Mouse (Mus musculus): ENCODE results near the gene Nup93. TPM values are rescaled to one million over a fixed set of nuclear protein-coding genes. Genes with fewer than 3 reads are reported as not detected.
A peak's percentile ranks its signal among the peaks of the same experiment; 100 is the strongest.

Nup93 gene
- total RNA-seq, 2 experiments from 2014 or later = 8.7 to 9.7 TPM

GRCm38 (mm10) chr8:94300809-94301208, 86.4 kb downstream of the Nup93 start:
- DNase-seq = no peak
- intact Hi-C loops (cut with DNase I) = no loop called here

GRCm38 (mm10) chr8:94304412-94304811, 90.0 kb downstream of the Nup93 start:
- intact Hi-C loops (cut with DNase I) = no loop called here
- no peak for DNase-seq

GRCm38 (mm10) chr8:94306989-94307513, 92.7 kb downstream of the Nup93 start:
- no peak for DNase-seq
- intact Hi-C loops (cut with DNase I) = no loop called here

GRCm38 (mm10) chr8:94307652-94308051, 93.3 kb downstream of the Nup93 start:
- no peak for DNase-seq
- intact Hi-C loops (cut with DNase I) = no loop called here

GRCm38 (mm10) chr8:94314069-94314468, 99.7 kb downstream of the Nup93 start:
- intact Hi-C loops (cut with DNase I) = no loop called here
- no peak for DNase-seq

- intact Hi-C loops (cut with DNase I) = no loop called here
- peak in 1 of 2 experiments; percentile 35 for DNase-seq
These were observed 102.9 kb downstream of the Nup93 start for GRCm38 (mm10) chr8:94317249-94317648.

- intact Hi-C loops (cut with DNase I) = no loop called here
- DNase-seq = no peak
These were observed 103.3 kb downstream of the Nup93 start for GRCm38 (mm10) chr8:94317691-94318090.

- DNase-seq = no peak
- intact Hi-C loops (cut with DNase I) = no loop called here
These were observed 105.7 kb downstream of the Nup93 start for GRCm38 (mm10) chr8:94320036-94320435.

- DNase-seq = no peak
- intact Hi-C loops (cut with DNase I) = no loop called here
These were observed 107.7 kb downstream of the Nup93 start for GRCm38 (mm10) chr8:94322083-94322482.

GRCm38 (mm10) chr8:94323041-94323440, 108.7 kb downstream of the Nup93 start:
- DNase-seq = no peak
- intact Hi-C loops (cut with DNase I) = no loop called here

GRCm38 (mm10) chr8:94324071-94324470, 109.7 kb downstream of the Nup93 start:
- intact Hi-C loops (cut with DNase I) = no loop called here
- DNase-seq = no peak

GRCm38 (mm10) chr8:94326016-94326415, 111.7 kb downstream of the Nup93 start:
- no peak for DNase-seq
- intact Hi-C loops (cut with DNase I) = no loop called here

- DNase-seq = no peak
These were observed 114.8 kb downstream of the Nup93 start, which contains the start of gene Slc12a3 for GRCm38 (mm10) chr8:94328932-94329728. Slc12a3 (plus strand) TSS chr8:94329201.

GRCm38 (mm10) chr8:94330733-94331132, 116.4 kb downstream of the Nup93 start:
- intact Hi-C loops (cut with DNase I) = loop anchor here (1.0 to 5.0 kb wide), 3 partner anchors 53 to 257 kb away; no protein-coding TSS in a partner anchor
- DNase-seq = no peak

More at GRCm38 (mm10) chr8:94328932-94329728, 114.8 kb downstream of the Nup93 start, which contains the start of gene Slc12a3:
- intact Hi-C loops (cut with DNase I) = no loop called here

GRCm38 (mm10) chr8:94333345-94333744, 119.0 kb downstream of the Nup93 start:
- intact Hi-C loops (cut with DNase I) = loop anchor here (5.0 kb wide), 2 partner anchors 56 to 254 kb away; no protein-coding TSS in a partner anchor
- no peak for DNase-seq

- intact Hi-C loops (cut with DNase I) = no loop called here
- no peak for DNase-seq
These were observed 123.2 kb downstream of the Nup93 start for GRCm38 (mm10) chr8:94337559-94337958.

- intact Hi-C loops (cut with DNase I) = no loop called here
These were observed 126.4 kb downstream of the Nup93 start for GRCm38 (mm10) chr8:94340796-94341195.

GRCm38 (mm10) chr8:94342691-94343090, 128.3 kb downstream of the Nup93 start:
- intact Hi-C loops (cut with DNase I) = loop anchor here (2.0 kb wide), 2 partner anchors 54 to 144 kb away; no protein-coding TSS in a partner anchor
- DNase-seq = no peak

More at GRCm38 (mm10) chr8:94340796-94341195, 126.4 kb downstream of the Nup93 start:
- no peak for DNase-seq

- DNase-seq = peak; percentile 60 to 73
- intact Hi-C loops (cut with DNase I) = loop anchor here (2.0 kb wide), 2 partner anchors 54 to 144 kb away; no protein-coding TSS in a partner anchor
These were observed 128.9 kb downstream of the Nup93 start for GRCm38 (mm10) chr8:94343290-94343689.

GRCm38 (mm10) chr8:94343778-94344320, 129.5 kb downstream of the Nup93 start:
- DNase-seq = no peak
- intact Hi-C loops (cut with DNase I) = loop anchor here (2.0 kb wide), 2 partner anchors 53 to 143 kb away; no protein-coding TSS in a partner anchor

- intact Hi-C loops (cut with DNase I) = no loop called here
- DNase-seq = no peak
These were observed 131.3 kb downstream of the Nup93 start for GRCm38 (mm10) chr8:94345657-94346056.

Measured in gastrocnemius, postnatal 36 days (tissue).